Mouse (Mus musculus) gastrocnemius, postnatal 25 days (tissue): ENCODE measurements around the gene Slc25a12. TPM values are rescaled to one million over a fixed set of nuclear protein-coding genes. Genes with fewer than 3 reads are reported as not detected.

Experiments
- DNase-seq: peaks from one replicate; pipeline ENCODE4 v3.0.0; 2022
- total RNA-seq, 2 experiments: library from RNA; stranded (reverse); gene quantifications; 1 replicate in 1 of 2; 2 replicates in 1 of 2; pipeline ENCODE4 v1.2.3; 2021

Gene Slc25a12
- total RNA-seq, 2 experiments from 2014 or later = 407 to 424 TPM

GRCm38 (mm10) chr2:71350181-71350580 is 17.4 kb downstream of the Slc25a12 start:
- no peak for DNase-seq

- no peak for DNase-seq
Measured at GRCm38 (mm10) chr2:71349511-71349910, 18.0 kb downstream of the Slc25a12 start.

- DNase-seq = no peak
Measured at GRCm38 (mm10) chr2:71347732-71348490, 19.6 kb downstream of the Slc25a12 start.

- DNase-seq = no peak
Measured at GRCm38 (mm10) chr2:71347160-71347559, 20.4 kb downstream of the Slc25a12 start.

GRCm38 (mm10) chr2:71343884-71344640 is 23.5 kb downstream of the Slc25a12 start:
- no peak for DNase-seq

- DNase-seq = no peak
Measured at GRCm38 (mm10) chr2:71340126-71340525, 27.4 kb downstream of the Slc25a12 start.

GRCm38 (mm10) chr2:71338145-71338796 is 29.3 kb downstream of the Slc25a12 start:
- DNase-seq = no peak

GRCm38 (mm10) chr2:71336631-71337030 is 30.9 kb downstream of the Slc25a12 start:
- no peak for DNase-seq

GRCm38 (mm10) chr2:71336209-71336608 is 31.3 kb downstream of the Slc25a12 start:
- no peak for DNase-seq

- DNase-seq = no peak
Measured at GRCm38 (mm10) chr2:71333986-71334822, 33.3 kb downstream of the Slc25a12 start.

GRCm38 (mm10) chr2:71329761-71330160 is 37.8 kb downstream of the Slc25a12 start:
- no peak for DNase-seq

GRCm38 (mm10) chr2:71328391-71329160 is 39.0 kb downstream of the Slc25a12 start:
- DNase-seq = no peak

- DNase-seq = no peak
Measured at GRCm38 (mm10) chr2:71327715-71328114, 39.8 kb downstream of the Slc25a12 start.

GRCm38 (mm10) chr2:71326766-71327464 is 40.6 kb downstream of the Slc25a12 start:
- no peak for DNase-seq

- no peak for DNase-seq
Measured at GRCm38 (mm10) chr2:71323886-71324285, 43.7 kb downstream of the Slc25a12 start.

GRCm38 (mm10) chr2:71321486-71321885 is 46.1 kb downstream of the Slc25a12 start:
- no peak for DNase-seq

GRCm38 (mm10) chr2:71316116-71316789 is 51.3 kb downstream of the Slc25a12 start:
- no peak for DNase-seq

GRCm38 (mm10) chr2:71315022-71315421 is 52.5 kb downstream of the Slc25a12 start:
- DNase-seq = no peak

GRCm38 (mm10) chr2:71314080-71314479 is 53.5 kb downstream of the Slc25a12 start:
- no peak for DNase-seq

- DNase-seq = no peak
Measured at GRCm38 (mm10) chr2:71312067-71312466, 55.5 kb downstream of the Slc25a12 start.
